Mouse (Mus musculus) layer of hippocampus, postnatal 14 days (tissue): Measurements from ENCODE around the gene Lmf2. TPM values are rescaled to one million over a fixed set of nuclear protein-coding genes. Genes with fewer than 3 reads are reported as not detected.
A peak's percentile ranks its signal among the peaks of the same experiment; 100 is the strongest.

Source experiments
- DNase-seq, 2 experiments: peaks; one replicate each; pipeline ENCODE4 v3.0.0; 2021 to 2022; ENCODE audit warnings: low spot score in 2 of 2, mixed read lengths in 1 of 2
- long read RNA-seq, 2 experiments: library from polyadenylated mRNA; stranded (forward); transcript quantifications; one replicate each; pipeline ENCODE4 v2.0.0; 2021
- total RNA-seq, 2 experiments: library from RNA; stranded (reverse); gene quantifications; 2 replicates each; pipeline ENCODE4 v1.2.3; 2021

The Lmf2 gene
- total RNA-seq = 10 to 100 TPM; 22.8 to 24.2 TPM
- long read RNA-seq, experiment 1, transcript Lmf2-201 (14 exons, 2,906 nt) = major isoform, 9 of 24 reads
- long read RNA-seq, experiment 1, partial matches to known transcripts = 8 of 24 reads
- long read RNA-seq, experiment 1, other reads (novel, unspliced or antisense) = 5 of 24 reads
- long read RNA-seq, experiment 2, transcript Lmf2-201 (14 exons, 2,906 nt) = major isoform, 13 of 25 reads
- long read RNA-seq, experiment 2, partial matches to known transcripts = 7 of 25 reads
- long read RNA-seq, experiment 2, other reads (novel, unspliced or antisense) = 3 of 25 reads

DNA sequence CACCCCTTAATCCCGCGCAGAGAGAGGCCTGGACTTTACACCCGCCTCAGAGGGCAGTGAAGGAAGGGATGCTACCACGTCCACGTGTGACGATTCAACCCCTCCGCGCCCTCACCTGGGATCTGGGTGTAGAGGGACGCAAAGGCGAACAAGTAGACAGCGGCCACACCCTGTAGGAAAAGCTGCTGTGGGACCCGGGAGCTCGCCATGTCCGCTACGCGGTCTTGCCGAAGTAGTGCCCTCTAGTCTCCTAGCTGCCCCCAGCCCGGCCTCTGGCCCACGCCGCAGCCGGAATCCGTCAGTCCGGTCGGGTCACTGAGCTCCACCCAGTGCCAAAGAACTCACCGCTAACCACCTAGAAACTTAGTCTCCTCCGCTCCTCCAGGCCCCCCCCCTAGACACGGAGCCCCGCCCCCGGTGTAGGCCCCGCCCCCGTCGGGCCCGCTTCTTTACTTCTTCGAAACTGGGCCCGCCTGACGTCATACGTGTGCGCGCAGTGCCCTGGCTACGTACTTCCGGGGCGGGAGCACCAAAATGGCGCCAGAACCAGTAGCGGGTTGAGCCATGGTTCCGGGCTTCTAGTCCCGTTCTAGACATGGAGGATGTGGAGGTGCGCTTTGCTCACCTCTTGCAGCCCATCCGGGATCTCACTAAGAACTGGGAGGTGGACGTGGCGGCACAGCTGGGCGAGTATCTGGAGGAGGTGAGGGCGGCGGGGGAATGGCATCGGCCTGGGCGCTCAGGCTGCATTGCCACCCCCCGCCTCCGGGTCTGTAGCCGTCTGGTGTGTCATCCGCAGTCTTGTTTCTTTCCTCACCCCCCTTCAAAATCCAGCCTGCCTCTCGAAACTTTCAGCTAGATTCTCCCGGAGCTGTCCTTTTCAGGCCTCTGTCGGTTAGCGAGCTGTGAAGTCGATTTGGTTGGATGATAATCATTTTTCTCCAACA lies at the start of gene Lmf2, which contains the start of gene Ncaph2:
Lmf2 (minus strand) TSS at position 419 of the 947 bp plus-strand sequence.
Ncaph2 (plus strand) TSS at position 479 of the 947 bp plus-strand sequence.
- DNase-seq = peak; percentile 92 to 96

GRCm38 (mm10) chr15:89404831-89405623 lies 49.6 kb upstream of the Lmf2 start:
- DNase-seq = no peak

- no peak for DNase-seq
Observed at GRCm38 (mm10) chr15:89402471-89402870, 47.0 kb upstream of the Lmf2 start.

DNA sequence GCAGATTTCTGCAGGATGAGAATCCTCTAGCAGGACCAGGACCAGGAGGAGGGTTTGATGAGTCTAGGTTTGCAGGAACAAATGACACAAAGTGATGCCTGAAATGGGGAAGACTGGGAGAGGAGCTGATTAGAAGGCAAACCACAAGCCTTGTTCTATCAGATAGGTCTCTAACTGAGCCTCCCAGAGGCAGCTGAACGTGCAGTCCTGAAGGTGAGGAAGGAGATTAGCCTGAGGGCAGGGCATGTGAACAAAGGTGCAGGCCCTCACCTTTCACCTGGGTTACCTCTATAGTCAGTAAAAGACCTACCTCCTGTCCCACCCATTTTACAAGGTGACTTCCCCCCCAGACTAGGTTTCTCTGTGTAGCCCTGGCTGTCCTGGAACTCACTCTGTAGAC lies 44.3 kb upstream of the Lmf2 start:
- DNase-seq = no peak

DNA sequence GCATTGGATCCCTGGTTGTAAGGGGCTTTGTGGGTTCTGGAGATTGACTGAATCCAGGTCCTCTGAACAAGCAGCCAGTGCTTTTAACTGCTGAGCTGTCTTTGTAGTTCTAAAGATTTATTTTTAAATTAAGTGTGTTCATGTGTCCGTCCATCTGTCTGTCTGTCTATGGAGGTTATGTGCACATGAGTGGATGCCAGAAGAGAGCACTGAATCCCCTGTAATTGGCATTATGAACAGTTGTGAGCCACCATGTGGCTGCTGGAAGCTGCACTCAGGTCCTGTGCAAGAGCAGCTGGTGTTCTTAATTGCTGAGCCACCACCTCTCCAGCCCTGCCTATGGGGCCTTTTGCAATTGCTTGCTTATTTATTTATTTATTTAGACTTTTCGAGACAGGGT lies 42.7 kb upstream of the Lmf2 start:
- DNase-seq = no peak

GRCm38 (mm10) chr15:89396883-89397282 lies 41.4 kb upstream of the Lmf2 start:
- DNase-seq = no peak

DNA sequence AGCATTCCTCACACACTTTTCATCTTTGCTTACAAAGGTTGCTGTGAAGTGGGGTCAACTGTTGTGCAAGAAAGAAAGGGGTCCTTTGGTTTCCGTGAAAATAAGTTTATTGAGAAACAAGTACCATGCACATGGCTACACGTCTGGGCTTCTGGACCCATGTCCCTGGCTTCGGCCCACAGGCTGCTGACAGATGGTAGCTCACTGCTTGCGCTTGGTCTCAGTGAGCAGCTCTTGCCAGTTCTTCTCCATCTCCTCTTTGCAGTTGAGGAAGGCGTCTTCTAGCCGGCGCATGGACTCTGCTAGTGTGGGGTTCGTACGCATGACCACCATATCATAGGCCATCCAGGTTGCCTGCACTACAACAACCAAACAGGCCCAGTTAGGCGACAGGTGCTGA lies 34.6 kb upstream of the Lmf2 start:
- DNase-seq = no peak

GRCm38 (mm10) chr15:89387127-89387526 lies 31.7 kb upstream of the Lmf2 start:
- DNase-seq = no peak

DNA sequence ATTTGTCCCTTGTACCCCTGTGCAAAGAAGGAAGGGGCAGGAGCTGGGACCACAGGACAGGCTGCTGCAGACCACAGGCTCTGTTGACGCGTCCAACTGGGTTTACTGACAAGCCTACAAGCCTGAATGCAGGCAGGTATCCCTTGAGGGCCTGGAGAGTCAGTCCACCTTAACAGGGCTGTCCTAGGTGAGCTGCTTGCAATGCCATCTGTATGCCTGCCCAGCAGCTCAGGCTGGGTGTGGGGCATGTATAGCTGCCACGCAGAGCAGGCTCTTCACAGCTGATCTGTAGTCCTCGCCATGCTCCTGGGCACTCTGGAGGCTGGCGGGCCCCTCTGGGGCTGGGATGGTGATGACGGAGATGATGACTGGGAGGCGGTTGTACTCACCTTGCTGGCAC lies 29.2 kb upstream of the Lmf2 start, which contains the start of gene Klhdc7b:
Klhdc7b (plus strand) TSS at position 301 of the 400 bp plus-strand sequence.
- no peak for DNase-seq

DNA sequence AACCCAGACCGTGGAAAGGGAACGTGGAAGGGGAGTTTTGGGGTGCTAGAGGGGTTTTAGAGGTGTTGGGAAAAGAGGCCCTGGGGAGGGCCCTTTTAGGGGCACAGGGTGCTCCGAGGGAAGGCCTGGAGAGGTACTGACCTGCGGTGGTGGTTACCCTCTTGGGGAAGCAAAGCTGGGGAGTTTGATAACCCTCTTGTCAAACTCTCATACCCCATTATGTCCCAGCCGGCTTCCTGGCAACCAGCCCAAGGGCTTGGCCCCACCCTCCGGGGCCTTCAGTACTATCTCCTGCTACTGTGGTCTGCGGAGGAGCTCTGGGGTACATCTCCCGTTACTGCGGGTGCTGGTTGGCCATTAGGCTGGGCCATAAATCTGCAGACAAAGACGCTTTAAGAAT lies 24.0 kb upstream of the Lmf2 start:
- no peak for DNase-seq

- no peak for DNase-seq
Observed at GRCm38 (mm10) chr15:89378831-89379401, 23.5 kb upstream of the Lmf2 start, which contains the start of gene Odf3b. TSS of gene Odf3b (minus strand) at chr15:89379282.

GRCm38 (mm10) chr15:89377938-89378828 lies 22.7 kb upstream of the Lmf2 start:
- DNase-seq = no peak

DNA sequence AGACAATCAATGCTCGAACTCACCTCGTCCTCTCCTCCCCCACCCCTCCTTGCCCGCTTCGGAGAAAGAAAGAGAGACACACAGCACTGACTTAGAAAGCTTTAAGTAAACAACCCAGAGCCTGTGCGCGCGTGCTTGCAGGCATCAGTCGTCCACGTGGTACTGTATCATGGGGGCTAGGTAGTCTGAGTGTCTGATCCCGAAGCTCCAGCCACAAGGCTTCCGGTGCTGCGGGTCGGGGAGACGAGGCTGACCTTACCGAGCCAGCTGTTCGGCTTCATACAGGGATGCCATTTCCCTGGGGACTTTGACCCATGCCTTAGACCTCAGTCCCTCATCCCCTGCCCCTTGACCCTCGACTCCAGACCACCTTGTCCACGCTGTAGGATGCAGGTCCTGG lies 21.9 kb upstream of the Lmf2 start:
- DNase-seq = no peak

DNA sequence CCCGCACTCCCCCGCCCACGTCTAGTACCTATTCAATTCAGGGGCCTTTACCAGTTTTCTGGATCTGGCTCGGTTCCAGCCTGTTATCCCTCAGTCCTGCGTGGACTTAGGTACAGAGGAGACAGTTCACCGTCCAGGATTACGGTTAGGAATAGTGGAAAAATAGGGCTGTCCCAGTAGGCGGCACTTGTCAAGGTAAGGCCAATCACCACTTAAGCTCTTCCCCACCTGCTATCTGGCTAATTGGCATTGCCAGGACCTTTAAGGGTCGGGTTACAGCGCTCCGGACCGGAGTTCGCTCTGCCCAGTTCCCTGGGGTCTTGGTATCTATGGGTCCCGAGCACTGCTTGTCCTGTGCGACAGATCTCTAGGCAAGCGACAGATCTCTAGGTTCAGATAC lies 21.5 kb upstream of the Lmf2 start, which contains the start of gene Tymp:
Tymp (minus strand) TSS at position 83 of the 400 bp plus-strand sequence.
- DNase-seq = no peak

DNA sequence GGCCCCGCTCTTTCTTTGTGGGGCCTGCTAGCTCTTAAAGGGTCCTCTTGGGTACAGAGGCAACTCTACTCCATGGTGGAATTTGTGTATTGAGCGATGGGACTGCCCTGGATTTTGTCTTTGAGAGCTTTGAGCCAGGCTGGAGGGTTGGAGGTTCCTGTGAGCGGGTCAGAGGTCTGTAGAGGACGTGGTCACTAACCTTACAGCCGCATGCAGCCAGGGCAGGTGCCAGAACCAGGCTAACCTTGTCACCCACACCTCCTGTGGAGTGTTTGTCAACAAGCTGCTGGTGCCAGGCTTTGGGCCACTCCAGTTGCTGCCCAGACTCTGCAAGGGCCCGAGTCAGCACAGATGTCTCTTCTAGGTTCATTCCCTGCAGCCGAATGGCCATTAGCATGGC lies 20.6 kb upstream of the Lmf2 start:
- DNase-seq = no peak

DNA sequence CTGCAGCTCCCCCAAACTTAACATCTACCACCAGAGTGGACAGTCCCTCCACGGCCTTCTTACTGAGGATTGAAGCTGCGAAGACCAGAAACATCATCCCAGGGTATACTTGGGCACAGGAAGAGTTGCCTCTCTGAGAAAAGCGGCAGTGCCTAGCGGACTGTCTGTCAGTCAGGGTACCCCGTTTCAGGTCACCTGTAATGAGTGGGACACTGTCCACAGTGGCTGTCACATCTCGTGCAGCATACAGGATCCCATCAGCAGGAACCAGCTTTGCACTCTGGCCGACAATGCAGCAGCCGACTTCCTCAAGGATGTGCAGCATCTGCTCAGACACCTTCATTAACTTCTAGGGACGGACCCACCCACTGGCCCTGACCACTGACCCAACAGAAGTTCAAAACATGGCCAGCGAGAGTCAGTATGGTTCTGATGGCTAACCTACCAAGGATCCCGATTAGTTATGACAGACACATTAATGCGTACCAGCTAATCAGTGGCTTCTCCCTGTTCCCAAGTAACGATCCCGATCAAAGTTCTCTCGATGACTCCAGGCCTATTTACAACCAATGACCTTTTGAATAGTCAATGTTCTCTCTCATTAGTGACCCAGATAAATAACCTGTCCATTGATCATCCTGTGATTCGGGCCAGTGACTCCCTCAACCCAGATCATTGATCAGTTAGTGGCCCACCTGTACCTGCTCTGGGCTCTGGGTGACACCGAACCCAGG lies 19.5 kb upstream of the Lmf2 start:
- no peak for DNase-seq

- DNase-seq = no peak
Observed at GRCm38 (mm10) chr15:89374340-89374739, 18.9 kb upstream of the Lmf2 start.

- DNase-seq = peak; percentile 95 to 96
Observed at GRCm38 (mm10) chr15:89373762-89374248, 18.3 kb upstream of the Lmf2 start, which contains the start of gene Sco2. TSS of gene Sco2 (minus strand) at chr15:89373846.
